Mouse (Mus musculus): Measurements from ENCODE around the gene Pkm. TPM values are rescaled to one million over a fixed set of nuclear protein-coding genes. Genes with fewer than 3 reads are reported as not detected.

Pkm gene
- polyA plus RNA-seq (2012; rRNA removed; ENCODE audit: low replicate concordance) = 1,340 and 1,514 TPM in 2 replicates

GRCm38 (mm10) chr9:59655958-59656634, at the start of gene Pkm:
Pkm (plus strand) TSS chr9:59656368.

DNA sequence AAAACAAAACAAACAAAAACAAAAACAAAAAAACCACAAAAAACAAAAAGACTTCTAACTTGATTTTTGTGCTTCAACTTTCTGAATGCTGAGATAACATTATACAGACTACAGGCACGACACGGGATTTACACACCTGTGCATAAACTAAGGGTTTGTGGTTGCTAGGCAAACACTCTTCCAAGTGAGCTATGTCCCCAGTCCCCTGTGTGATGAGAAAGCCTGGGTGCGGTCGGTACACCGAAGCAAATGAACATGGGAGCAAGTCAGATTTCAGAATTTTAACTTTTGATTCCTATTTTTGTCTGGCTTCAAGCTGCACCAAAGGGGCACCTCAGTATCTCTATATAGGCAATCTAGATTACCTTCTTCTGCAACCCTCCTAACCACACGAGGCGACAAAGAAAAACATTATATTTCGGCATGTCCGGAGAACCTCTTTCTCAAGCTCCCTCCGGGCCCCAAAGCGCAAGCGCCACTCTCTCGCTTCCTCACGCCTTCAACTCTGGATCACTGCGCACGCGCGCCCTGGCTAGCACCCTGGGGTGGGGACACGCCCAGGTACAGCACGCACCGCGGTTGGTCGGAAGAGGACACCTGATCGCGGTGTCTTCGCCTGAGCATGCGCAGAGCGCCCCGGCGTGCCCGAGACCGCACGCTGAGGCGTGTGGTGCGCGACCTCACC, 39.4 kb upstream of the Pkm start, which contains the start of gene Parp6:
Parp6 (plus strand) TSS at position 663 of the 685 bp plus-strand sequence.

GRCm38 (mm10) chr9:59679678-59680533, 23.7 kb downstream of the Pkm start, which contains the start of gene Gramd2:
Gramd2 (plus strand) TSS chr9:59680144.

Other genes with a start within 250 kb of the Pkm start
- gene Arih1, start 169.8 kb upstream of the Pkm start, polyA plus RNA-seq (2012; rRNA removed; ENCODE audit: low replicate concordance) = 3.9 and 7.9 TPM in 2 replicates
- gene Hexa, start 116.8 kb upstream of the Pkm start, polyA plus RNA-seq (2012; rRNA removed; ENCODE audit: low replicate concordance) = 61.5 and 76.2 TPM in 2 replicates
- gene Tmem202, start 116.5 kb upstream of the Pkm start, polyA plus RNA-seq (2012; rRNA removed; ENCODE audit: low replicate concordance) = not detected in 2 replicates
- gene Celf6, start 78.5 kb upstream of the Pkm start, polyA plus RNA-seq (2012; rRNA removed; ENCODE audit: low replicate concordance) = 0.97 and 0.98 TPM in 2 replicates
- 4.0 and 5.6 TPM in 2 replicates for gene Parp6, start 39.1 kb upstream of the Pkm start, polyA plus RNA-seq (2012; rRNA removed; ENCODE audit: low replicate concordance)
- gene Gramd2, start 23.8 kb downstream of the Pkm start, polyA plus RNA-seq (2012; rRNA removed; ENCODE audit: low replicate concordance) = 6.7 and 7.3 TPM in 2 replicates
- gene Senp8, start 94.3 kb downstream of the Pkm start, polyA plus RNA-seq (2012; rRNA removed; ENCODE audit: low replicate concordance) = 0.49 and 1.00 TPM in 2 replicates
- 0.08 and 0.20 TPM in 2 replicates for gene Myo9a, start 94.5 kb downstream of the Pkm start, polyA plus RNA-seq (2012; rRNA removed; ENCODE audit: low replicate concordance)